Mouse (Mus musculus) forebrain, embryonic 15.5 days (tissue): ENCODE data around the gene Lgals2. TPM values are rescaled to one million over a fixed set of nuclear protein-coding genes. Genes with fewer than 3 reads are reported as not detected.
A peak's percentile ranks its signal among the peaks of the same experiment; 100 is the strongest.

ENCODE experiments used
- ATAC-seq: fragments of 200-750 bp; cut with Nextera tagmentation; replicated peaks from 2 replicates; pipeline ENCODE4 v1.8.0; 2017; ENCODE audit warnings: mild to moderate bottlenecking, moderate TSS enrichment, moderate library complexity
- H3K27ac ChIP-seq: fragments of 300-500 bp; sonication (generic); replicated peaks from 2 replicates; pipeline ENCODE4 v1.5.1; 2015; ENCODE audit warnings: mild to moderate bottlenecking, inconsistent platforms
- H3K27me3 ChIP-seq: fragments of 300-500 bp; sonication (generic); 2 replicates; pipeline ENCODE4 v1.6.1; 2015; ENCODE audit warnings: inconsistent platforms
- H3K36me3 ChIP-seq: fragments of 300-500 bp; sonication (generic); 2 replicates; pipeline ENCODE4 v1.6.1; 2015; ENCODE audit warnings: mild to moderate bottlenecking, inconsistent platforms
- H3K4me1 ChIP-seq: fragments of 300-500 bp; sonication (generic); 2 replicates; pipeline ENCODE4 v1.6.1; 2015; ENCODE audit warnings: inconsistent platforms
- H3K4me2 ChIP-seq: fragments of 300-500 bp; sonication (generic); replicated peaks from 2 replicates; pipeline ENCODE4 v1.6.1; 2015; ENCODE audit warnings: mild to moderate bottlenecking, inconsistent platforms
- H3K4me3 ChIP-seq: fragments of 300-500 bp; sonication (generic); 2 replicates; pipeline ENCODE4 v1.5.1; 2015; ENCODE audit warnings: mild to moderate bottlenecking, inconsistent platforms
- H3K9ac ChIP-seq: fragments of 300-500 bp; sonication (generic); replicated peaks from 2 replicates; pipeline ENCODE4 v1.6.1; 2015; ENCODE audit warnings: mild to moderate bottlenecking, inconsistent platforms
- H3K9me3 ChIP-seq: fragments of 300-500 bp; sonication (generic); 2 replicates; pipeline ENCODE4 v1.6.1; 2016; ENCODE audit warnings: inconsistent platforms
- WGBS: fragments of 180-500 bp; shearing (Covaris S2); methylation state at CpG from one replicate; pipeline ENCODE4 v1.1.7; 2015; ENCODE audit warnings: mixed read lengths; 5-methylcytosine and 5-hydroxymethylcytosine counted together
- polyA plus RNA-seq: library from polyadenylated mRNA; unstranded; fragments of >200 nt; fragmentation: Nextera tagmentation; extraction: Ambion mirVana; gene quantifications from 2 replicates; pipeline ENCODE4 v1.2.1, GENCODE M21; 2015

Gene Lgals2
- polyA plus RNA-seq, 1 experiment from 2014 or later = not detected

- Histone ChIP-seq H3K36me3 (no peaks in the 10 kb centered on the region), H3K9ac (no peak overlapping the region), H3K9me3 (no peaks in the 10 kb centered on the region), H3K27me3 (no peaks in the 10 kb centered on the region), H3K27ac (no peak overlapping the region), H3K4me2 (no peak overlapping the region), H3K4me3 (no peak overlapping the region), H3K4me1 (peaks cover 28% of the 10 kb centered on the region)
- no peak for ATAC-seq
- WGBS = 62% methylated on average over 5 of the region's 5 CpGs
Observed at GRCm38 (mm10) chr15:78872021-78872608, 16.8 kb upstream of the Lgals2 start.

GRCm38 (mm10) chr15:78869775-78870174 is 14.4 kb upstream of the Lgals2 start:
- Histone ChIP-seq H3K27me3 (no peaks in the 10 kb centered on the region), H3K27ac (no peak overlapping the region), H3K4me2 (no peak overlapping the region), H3K36me3 (no peaks in the 10 kb centered on the region), H3K9ac (no peak overlapping the region), H3K4me1 (peaks cover 15% of the 10 kb centered on the region; the same call in 1 of the 2 replicates), H3K9me3 (no peaks in the 10 kb centered on the region), H3K4me3 (no peak overlapping the region)
- WGBS = 23% methylated on average over 6 of the region's 6 CpGs
- no peak for ATAC-seq

GRCm38 (mm10) chr15:78868826-78869233 is 13.5 kb upstream of the Lgals2 start:
- Histone ChIP-seq H3K4me1 (peaks cover 12% of the 10 kb centered on the region; the same call in 1 of the 2 replicates), H3K36me3 (no peaks in the 10 kb centered on the region), H3K9me3 (no peaks in the 10 kb centered on the region), H3K4me2 (no peak overlapping the region), H3K4me3 (no peak overlapping the region), H3K27ac (peak overlapping the region; percentile 73), H3K9ac (no peak overlapping the region; the same call in 1 of the 2 replicates), H3K27me3 (no peaks in the 10 kb centered on the region)
- 35% methylated on average over 7 of the region's 7 CpGs for WGBS
- peak; percentile 73 for ATAC-seq

GRCm38 (mm10) chr15:78868398-78868797 is 13.1 kb upstream of the Lgals2 start:
- 9% methylated on average over 9 of the region's 9 CpGs for WGBS
- Histone ChIP-seq H3K4me1 (peaks cover 8% of the 10 kb centered on the region; the same call in 1 of the 2 replicates), H3K27ac (peak overlapping the region; percentile 73), H3K36me3 (no peaks in the 10 kb centered on the region), H3K4me2 (no peak overlapping the region), H3K9me3 (no peaks in the 10 kb centered on the region), H3K4me3 (no peak overlapping the region), H3K9ac (no peak overlapping the region; the same call in 1 of the 2 replicates), H3K27me3 (no peaks in the 10 kb centered on the region)
- ATAC-seq = peak; percentile 90

- H3K4me2 ChIP-seq = no peak overlapping the region
- no peaks in the 10 kb centered on the region for H3K36me3 ChIP-seq
- H3K9me3 ChIP-seq = no peaks in the 10 kb centered on the region
- 46% methylated on average over 13 of the region's 13 CpGs for WGBS
- H3K27ac ChIP-seq = no peak overlapping the region
- no peak overlapping the region for H3K4me3 ChIP-seq
- no peaks in the 10 kb centered on the region for H3K27me3 ChIP-seq
- ATAC-seq = no peak
- H3K4me1 ChIP-seq = peaks cover 5% of the 10 kb centered on the region; the same call in 1 of the 2 replicates
- no peak overlapping the region for H3K9ac ChIP-seq
Observed at GRCm38 (mm10) chr15:78863852-78864253, 8.5 kb upstream of the Lgals2 start.

GRCm38 (mm10) chr15:78863154-78863553 is 7.8 kb upstream of the Lgals2 start:
- H3K4me1 ChIP-seq = no peaks in the 10 kb centered on the region
- no peak overlapping the region for H3K9ac ChIP-seq
- H3K36me3 ChIP-seq = no peaks in the 10 kb centered on the region
- H3K4me2 ChIP-seq = no peak overlapping the region
- no peaks in the 10 kb centered on the region for H3K27me3 ChIP-seq
- no peaks in the 10 kb centered on the region for H3K9me3 ChIP-seq
- 45% methylated on average over 2 of the region's 2 CpGs for WGBS
- H3K4me3 ChIP-seq = no peak overlapping the region
- ATAC-seq = no peak
- no peak overlapping the region for H3K27ac ChIP-seq

GRCm38 (mm10) chr15:78862280-78862679 is 7.0 kb upstream of the Lgals2 start:
- WGBS = 90% methylated on average over 5 of the region's 5 CpGs
- Histone ChIP-seq H3K4me2 (no peak overlapping the region), H3K9ac (no peak overlapping the region), H3K27me3 (no peaks in the 10 kb centered on the region), H3K9me3 (no peaks in the 10 kb centered on the region), H3K4me1 (no peaks in the 10 kb centered on the region), H3K27ac (no peak overlapping the region), H3K36me3 (no peaks in the 10 kb centered on the region), H3K4me3 (no peak overlapping the region)
- no peak for ATAC-seq

GRCm38 (mm10) chr15:78859714-78860113 is 4.4 kb upstream of the Lgals2 start:
- ATAC-seq = no peak
- 83% methylated on average over 6 of the region's 6 CpGs for WGBS
- H3K27ac ChIP-seq = no peak overlapping the region

GRCm38 (mm10) chr15:78859311-78859710 is 4.0 kb upstream of the Lgals2 start:
- WGBS = 85% methylated on average over 4 of the region's 4 CpGs

More at GRCm38 (mm10) chr15:78859714-78860113, 4.4 kb upstream of the Lgals2 start:
- no peak overlapping the region for H3K4me3 ChIP-seq
- H3K9ac ChIP-seq = no peak overlapping the region
- H3K4me2 ChIP-seq = no peak overlapping the region
- H3K36me3 ChIP-seq = no peaks in the 10 kb centered on the region
- no peaks in the 10 kb centered on the region for H3K9me3 ChIP-seq
- no peaks in the 10 kb centered on the region for H3K27me3 ChIP-seq
- no peaks in the 10 kb centered on the region for H3K4me1 ChIP-seq

GRCm38 (mm10) chr15:78857009-78857408 is 1.7 kb upstream of the Lgals2 start:
- ATAC-seq = no peak
- H3K4me1 ChIP-seq = no peaks in the 10 kb centered on the region
- H3K27me3 ChIP-seq = no peaks in the 10 kb centered on the region
- no peaks in the 10 kb centered on the region for H3K9me3 ChIP-seq
- no peak overlapping the region for H3K4me3 ChIP-seq
- H3K9ac ChIP-seq = no peak overlapping the region
- no peak overlapping the region for H3K4me2 ChIP-seq
- WGBS = 66% methylated on average over 7 of the region's 7 CpGs
- no peaks in the 10 kb centered on the region for H3K36me3 ChIP-seq
- H3K27ac ChIP-seq = no peak overlapping the region

More at GRCm38 (mm10) chr15:78859311-78859710, 4.0 kb upstream of the Lgals2 start:
- Histone ChIP-seq H3K9ac (no peak overlapping the region), H3K4me1 (no peaks in the 10 kb centered on the region), H3K36me3 (no peaks in the 10 kb centered on the region), H3K4me2 (no peak overlapping the region), H3K9me3 (no peaks in the 10 kb centered on the region), H3K27ac (no peak overlapping the region), H3K4me3 (no peak overlapping the region), H3K27me3 (no peaks in the 10 kb centered on the region)
- no peak for ATAC-seq

- Histone ChIP-seq H3K4me1 (no peaks in the 10 kb centered on the region), H3K36me3 (no peaks in the 10 kb centered on the region), H3K27me3 (no peaks in the 10 kb centered on the region), H3K4me2 (peak overlapping the region; percentile 22; the same call in 1 of the 2 replicates), H3K9me3 (no peaks in the 10 kb centered on the region), H3K9ac (no peak overlapping the region), H3K27ac (no peak overlapping the region), H3K4me3 (no peak overlapping the region)
- WGBS = 16% methylated on average over 13 of the region's 13 CpGs
- peak; percentile 75 for ATAC-seq
Observed at GRCm38 (mm10) chr15:78851505-78852153, 3.7 kb downstream of the Lgals2 start.

GRCm38 (mm10) chr15:78850944-78851343 is 4.4 kb downstream of the Lgals2 start:
- no peak overlapping the region for H3K4me2 ChIP-seq

More at GRCm38 (mm10) chr15:78850944-78851343, 4.4 kb downstream of the Lgals2 start:
- no peak overlapping the region for H3K9ac ChIP-seq
- H3K4me1 ChIP-seq = no peaks in the 10 kb centered on the region
- H3K27ac ChIP-seq = no peak overlapping the region
- H3K4me3 ChIP-seq = no peak overlapping the region
- WGBS = 80% methylated on average over 6 of the region's 6 CpGs
- H3K27me3 ChIP-seq = no peaks in the 10 kb centered on the region
- ATAC-seq = no peak
- H3K9me3 ChIP-seq = no peaks in the 10 kb centered on the region
- H3K36me3 ChIP-seq = no peaks in the 10 kb centered on the region
